Mouse (Mus musculus): Measurements from ENCODE around the gene Fig4. TPM values are rescaled to one million over a fixed set of nuclear protein-coding genes. Genes with fewer than 3 reads are reported as not detected.
A peak's percentile ranks its signal among the peaks of the same experiment; 100 is the strongest.

Fig4 gene
- polyA plus RNA-seq, 1 experiment from 2014 or later, result 14.9 TPM

DNA sequence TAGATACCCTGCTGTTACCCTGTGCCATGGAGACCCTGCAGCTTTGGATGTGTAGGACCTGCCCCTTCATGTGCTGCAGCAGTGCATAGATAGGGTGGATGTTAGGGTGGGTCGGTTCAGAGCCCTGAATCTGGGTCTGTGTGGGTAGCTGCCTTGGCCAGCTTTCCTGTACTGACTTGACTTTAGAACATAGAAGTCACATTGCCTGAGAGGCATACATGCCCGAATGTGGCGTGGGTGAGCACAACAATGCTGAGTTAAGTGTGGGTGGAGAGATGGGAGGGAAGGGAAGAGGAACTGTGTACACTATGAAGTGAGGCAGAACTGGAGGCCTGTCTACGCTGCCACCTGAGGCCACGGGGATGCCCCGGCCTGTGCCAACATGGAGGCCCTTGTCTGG, 58.0 kb downstream of the Fig4 start:
- H3K9ac ChIP-seq (ENCODE audit: low read depth, low read length), result no peak overlapping the region
- no peak for TF ChIP-seq CTCF (IDR thresholded peaks at IDR 0.05; ENCODE audit: low read depth)
- H3K27ac ChIP-seq, result no peak overlapping the region
- no peaks in the 10 kb centered on the region for H3K9me3 ChIP-seq (replicated peaks; ENCODE audit: low read length)
- no peak overlapping the region for H3K4me3 ChIP-seq (replicated peaks; ENCODE audit: low read depth, low read length)
- no peaks in the 10 kb centered on the region for H3K4me1 ChIP-seq (replicated peaks; ENCODE audit: insufficient read depth, low read length)
- H3K4me2 ChIP-seq (ENCODE audit: low read length), result no peak overlapping the region
- ATAC-seq (replicated peaks; ENCODE audit: low FRiP score, low read depth) (no peak), DNase-seq (ENCODE audit: low spot score) (no peak)
- H3K36me3 ChIP-seq (ENCODE audit: insufficient read depth, low read length), result no peaks in the 10 kb centered on the region
- no peaks in the 10 kb centered on the region for H3K27me3 ChIP-seq (ENCODE audit: insufficient read depth, low read length)
- 91% methylated on average over 6 of the region's 6 CpGs for WGBS

DNA sequence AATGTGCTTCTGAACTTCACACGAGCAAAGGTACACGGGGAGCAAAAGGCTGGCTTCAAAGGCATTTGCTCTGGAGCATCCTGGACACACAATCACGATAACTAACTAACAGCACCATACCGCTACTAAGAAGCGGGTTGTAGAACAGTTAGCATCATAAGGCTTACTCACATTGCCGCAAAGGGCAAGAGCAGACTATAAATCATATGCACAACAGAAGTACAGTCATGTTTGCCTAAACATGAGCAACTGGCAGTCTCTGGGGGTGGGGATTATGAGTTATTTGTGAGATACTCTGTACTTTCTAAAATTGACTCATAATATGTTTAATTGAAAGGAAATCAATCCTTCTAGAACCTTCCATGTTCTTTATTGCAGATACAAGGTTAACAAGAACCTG, 59.1 kb downstream of the Fig4 start:
- Histone ChIP-seq H3K27me3 (ENCODE audit: insufficient read depth, low read length) (no peaks in the 10 kb centered on the region), H3K27ac (no peak overlapping the region), H3K4me3 (replicated peaks; ENCODE audit: low read depth, low read length) (no peak overlapping the region), H3K9me3 (replicated peaks; ENCODE audit: low read length) (no peaks in the 10 kb centered on the region), H3K4me1 (replicated peaks; ENCODE audit: insufficient read depth, low read length) (no peaks in the 10 kb centered on the region), H3K9ac (ENCODE audit: low read depth, low read length) (no peak overlapping the region), H3K36me3 (ENCODE audit: insufficient read depth, low read length) (no peaks in the 10 kb centered on the region), H3K4me2 (ENCODE audit: low read length) (no peak overlapping the region)
- WGBS, result 84% methylated on average over 6 of the region's 6 CpGs
- TF ChIP-seq CTCF (IDR thresholded peaks at IDR 0.05; ENCODE audit: low read depth), result no peak
- ATAC-seq (replicated peaks; ENCODE audit: low FRiP score, low read depth), result no peak
- DNase-seq (ENCODE audit: low spot score), result no peak

DNA sequence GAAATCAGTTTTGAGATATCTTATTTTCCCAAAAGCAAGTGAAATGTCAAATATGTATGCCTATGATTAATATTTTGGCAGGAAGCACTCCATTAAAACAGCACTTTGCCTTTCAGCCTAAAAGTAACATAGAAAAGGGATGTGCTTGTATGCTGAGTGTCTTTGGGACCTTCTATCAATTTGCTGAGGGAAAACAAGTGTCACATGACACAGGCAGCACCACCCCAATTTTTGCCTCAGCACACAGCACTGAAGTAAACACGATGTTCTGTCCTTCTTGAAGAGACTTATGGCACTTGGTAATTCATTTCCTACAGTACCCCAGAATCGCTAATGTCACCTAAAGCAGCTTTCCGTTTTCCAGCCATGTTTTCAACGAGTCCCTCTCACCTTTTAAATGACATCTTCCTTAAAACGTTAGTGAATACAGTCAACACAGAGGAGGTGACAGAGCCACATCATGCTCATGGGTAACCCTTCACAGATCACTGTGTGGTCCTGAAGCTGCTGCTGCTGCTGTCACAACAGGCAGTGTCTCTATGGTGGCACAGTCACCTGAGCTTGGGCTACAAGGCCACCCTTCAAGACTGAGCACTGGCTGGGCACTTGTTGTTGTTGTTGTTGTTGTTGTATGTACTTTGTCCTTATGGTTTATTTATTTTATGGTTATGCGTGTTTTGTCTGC, 61.4 kb downstream of the Fig4 start:
- no peak for TF ChIP-seq CTCF (IDR thresholded peaks at IDR 0.05; ENCODE audit: low read depth)
- no peak for ATAC-seq (replicated peaks; ENCODE audit: low FRiP score, low read depth)

DNA sequence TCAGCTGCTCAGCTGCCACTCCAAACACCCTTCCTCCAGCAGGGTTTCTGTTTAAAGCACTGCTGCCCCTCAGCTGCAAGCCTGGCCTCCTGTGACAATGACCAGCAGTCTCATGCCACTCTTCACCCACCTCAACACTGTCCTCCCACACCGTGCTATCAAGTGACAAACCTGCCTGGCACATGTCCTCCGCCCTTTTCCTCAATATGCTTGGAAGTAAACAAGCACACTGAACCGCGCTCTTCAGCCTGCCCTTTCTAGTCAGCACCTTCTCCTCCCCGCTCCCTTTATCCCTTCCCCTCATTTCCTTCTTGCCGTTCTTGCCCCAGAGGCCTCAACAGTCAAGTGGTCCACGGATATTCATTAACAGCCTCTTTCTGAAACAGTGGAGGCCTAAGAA, 62.0 kb downstream of the Fig4 start:
- Histone ChIP-seq H3K27ac (no peak overlapping the region), H3K9ac (ENCODE audit: low read depth, low read length) (no peak overlapping the region), H3K4me2 (ENCODE audit: low read length) (no peak overlapping the region), H3K9me3 (replicated peaks; ENCODE audit: low read length) (no peaks in the 10 kb centered on the region), H3K4me3 (replicated peaks; ENCODE audit: low read depth, low read length) (no peak overlapping the region), H3K4me1 (replicated peaks; ENCODE audit: insufficient read depth, low read length) (no peaks in the 10 kb centered on the region), H3K27me3 (ENCODE audit: insufficient read depth, low read length) (no peaks in the 10 kb centered on the region), H3K36me3 (ENCODE audit: insufficient read depth, low read length) (no peaks in the 10 kb centered on the region)
- ATAC-seq (replicated peaks; ENCODE audit: low FRiP score, low read depth) (peak; percentile 43), DNase-seq (ENCODE audit: low spot score) (peak; percentile 43)
- 27% methylated on average over 7 of the region's 7 CpGs for WGBS
- TF ChIP-seq CTCF (IDR thresholded peaks at IDR 0.05; ENCODE audit: low read depth), result no peak

More for the DNA sequence above, 61.4 kb downstream of the Fig4 start:
- no peak for DNase-seq (ENCODE audit: low spot score)
- WGBS, result 75% methylated on average over 6 of the region's 6 CpGs
- Histone ChIP-seq H3K36me3 (ENCODE audit: insufficient read depth, low read length) (no peaks in the 10 kb centered on the region), H3K4me1 (replicated peaks; ENCODE audit: insufficient read depth, low read length) (no peaks in the 10 kb centered on the region), H3K27ac (no peak overlapping the region), H3K9ac (ENCODE audit: low read depth, low read length) (no peak overlapping the region), H3K9me3 (replicated peaks; ENCODE audit: low read length) (no peaks in the 10 kb centered on the region), H3K4me2 (ENCODE audit: low read length) (no peak overlapping the region), H3K4me3 (replicated peaks; ENCODE audit: low read depth, low read length) (no peak overlapping the region), H3K27me3 (ENCODE audit: insufficient read depth, low read length) (no peaks in the 10 kb centered on the region)

DNA sequence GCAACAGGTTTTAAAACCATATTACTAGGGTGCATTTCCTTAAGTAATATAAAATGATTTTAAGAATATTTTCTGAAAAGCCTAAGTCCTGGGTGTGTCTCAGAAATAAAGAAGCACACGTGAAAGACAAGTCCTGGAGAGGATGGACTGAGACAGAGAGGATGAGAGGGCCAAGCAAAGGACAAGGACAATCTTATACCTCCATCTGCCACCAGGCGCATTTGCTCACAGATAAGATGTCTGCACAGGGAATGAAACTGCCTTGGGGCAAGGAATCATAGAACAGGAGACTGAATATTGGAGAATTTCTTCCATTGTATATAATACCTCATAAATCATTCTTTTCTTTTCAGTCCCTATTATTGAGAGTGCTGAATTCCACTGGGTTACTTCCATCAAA, 67.0 kb downstream of the Fig4 start:
- ATAC-seq (replicated peaks; ENCODE audit: low FRiP score, low read depth) (no peak), DNase-seq (ENCODE audit: low spot score) (no peak)
- WGBS, result 85% methylated on average over 2 of the region's 2 CpGs
- Histone ChIP-seq H3K4me2 (ENCODE audit: low read length) (no peak overlapping the region), H3K4me1 (replicated peaks; ENCODE audit: insufficient read depth, low read length) (no peaks in the 10 kb centered on the region), H3K27me3 (ENCODE audit: insufficient read depth, low read length) (no peaks in the 10 kb centered on the region), H3K9me3 (replicated peaks; ENCODE audit: low read length) (no peaks in the 10 kb centered on the region), H3K27ac (no peak overlapping the region), H3K36me3 (ENCODE audit: insufficient read depth, low read length) (no peaks in the 10 kb centered on the region), H3K4me3 (replicated peaks; ENCODE audit: low read depth, low read length) (no peak overlapping the region), H3K9ac (ENCODE audit: low read depth, low read length) (no peak overlapping the region)
- TF ChIP-seq CTCF (IDR thresholded peaks at IDR 0.05; ENCODE audit: low read depth), result no peak

DNA sequence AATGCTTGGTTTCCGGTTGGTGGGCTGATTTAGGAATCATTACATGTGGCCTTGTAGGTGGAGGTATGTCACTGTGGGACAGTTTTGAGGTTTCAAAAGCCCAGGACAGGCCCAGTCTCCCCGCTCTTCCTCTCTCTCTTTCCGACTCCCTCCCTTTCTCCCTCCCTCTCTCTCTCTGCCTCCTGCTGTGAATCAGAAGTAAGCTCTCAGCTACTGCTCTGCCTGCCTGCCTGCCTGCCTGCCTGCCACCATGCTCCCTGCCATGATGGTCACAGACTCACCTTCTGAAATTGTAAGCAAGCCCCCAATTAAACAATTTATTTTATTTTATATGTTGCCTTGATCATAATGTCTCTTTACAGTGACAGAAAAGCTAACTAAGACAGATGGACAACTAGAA, 67.5 kb downstream of the Fig4 start:
- Histone ChIP-seq H3K36me3 (ENCODE audit: insufficient read depth, low read length) (no peaks in the 10 kb centered on the region), H3K9me3 (replicated peaks; ENCODE audit: low read length) (no peaks in the 10 kb centered on the region), H3K27ac (no peak overlapping the region), H3K27me3 (ENCODE audit: insufficient read depth, low read length) (no peaks in the 10 kb centered on the region), H3K4me1 (replicated peaks; ENCODE audit: insufficient read depth, low read length) (no peaks in the 10 kb centered on the region), H3K4me2 (ENCODE audit: low read length) (no peak overlapping the region), H3K4me3 (replicated peaks; ENCODE audit: low read depth, low read length) (no peak overlapping the region), H3K9ac (ENCODE audit: low read depth, low read length) (no peak overlapping the region)
- 97% methylated on average over 3 of the region's 3 CpGs for WGBS
- no peak for ATAC-seq (replicated peaks; ENCODE audit: low FRiP score, low read depth)
- no peak for DNase-seq (ENCODE audit: low spot score)
- TF ChIP-seq CTCF (IDR thresholded peaks at IDR 0.05; ENCODE audit: low read depth), result no peak

DNA sequence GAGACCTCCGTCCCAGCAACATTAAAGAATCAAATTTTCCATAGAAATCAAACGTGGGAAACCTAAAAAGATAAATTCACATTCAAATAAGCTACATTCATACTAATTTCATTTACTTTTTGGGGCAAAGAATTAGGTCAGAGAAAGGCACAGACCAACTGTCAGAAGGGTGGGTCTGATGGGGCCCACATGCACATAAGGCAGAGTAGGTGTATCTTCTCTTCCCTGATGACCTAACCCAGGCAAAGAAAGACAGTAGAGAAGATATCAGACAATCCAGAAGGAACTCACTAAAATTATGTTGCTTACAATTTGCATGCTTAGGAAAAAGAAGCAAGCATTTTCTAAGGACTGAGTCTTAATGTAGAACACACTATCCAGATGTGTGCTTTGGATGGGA, 67.9 kb downstream of the Fig4 start:
- no peak overlapping the region for H3K4me3 ChIP-seq (replicated peaks; ENCODE audit: low read depth, low read length)
- no peak for ATAC-seq (replicated peaks; ENCODE audit: low FRiP score, low read depth)
- no peaks in the 10 kb centered on the region for H3K4me1 ChIP-seq (replicated peaks; ENCODE audit: insufficient read depth, low read length)
- H3K27me3 ChIP-seq (ENCODE audit: insufficient read depth, low read length), result no peaks in the 10 kb centered on the region
- WGBS, result 91% methylated on average over 2 of the region's 2 CpGs
- no peak overlapping the region for H3K9ac ChIP-seq (ENCODE audit: low read depth, low read length)
- DNase-seq (ENCODE audit: low spot score), result no peak
- no peak for TF ChIP-seq CTCF (IDR thresholded peaks at IDR 0.05; ENCODE audit: low read depth)
- no peak overlapping the region for H3K4me2 ChIP-seq (ENCODE audit: low read length)
- no peaks in the 10 kb centered on the region for H3K9me3 ChIP-seq (replicated peaks; ENCODE audit: low read length)
- H3K27ac ChIP-seq, result no peak overlapping the region
- no peaks in the 10 kb centered on the region for H3K36me3 ChIP-seq (ENCODE audit: insufficient read depth, low read length)
